Mouse (Mus musculus) MEL (cell line): Measurements from ENCODE around the gene 1700029J07Rik. TPM values are rescaled to one million over a fixed set of nuclear protein-coding genes. Genes with fewer than 3 reads are reported as not detected.

Source experiments
- DNase-seq: peaks from one replicate; pipeline ENCODE4 v3.0.0; 2011; ENCODE audit warnings: low read depth, low spot score
- H3K27ac ChIP-seq: 2 replicates; pipeline ENCODE4 v1.5.1; 2012; ENCODE audit warnings: low read depth, mild to moderate bottlenecking, control low read depth, low read length, moderate library complexity; ENCODE audit not compliant: control insufficient read depth
- H3K27me3 ChIP-seq, 2 experiments: fragments of 150-350 bp in 1 of 2; sonication (generic) in 1 of 2; 2 replicates each; pipeline ENCODE4 v1.6.1; 2012; ENCODE audit warnings: low read length in 2 of 2, mild to moderate bottlenecking in 2 of 2, improper control_type of control experiment in 1 of 2, moderate library complexity in 1 of 2; ENCODE audit not compliant: insufficient read depth in 2 of 2, control insufficient read depth in 1 of 2
- H3K36me3 ChIP-seq, 2 experiments: 2 replicates each; pipeline ENCODE4 v1.6.1; 2012 to 2014; ENCODE audit warnings: low read length in 2 of 2, improper control_type of control experiment in 1 of 2, inconsistent platforms in 1 of 2, mild to moderate bottlenecking in 1 of 2; ENCODE audit not compliant: insufficient read depth in 2 of 2, control insufficient read depth in 1 of 2
- H3K4me1 ChIP-seq, 2 experiments: fragments of 150-350 bp in 1 of 2; sonication (generic) in 1 of 2; 2 replicates each; pipeline ENCODE4 v1.6.1; 2012; ENCODE audit warnings: low read length in 2 of 2, improper control_type of control experiment in 1 of 2, mild to moderate bottlenecking in 1 of 2; ENCODE audit not compliant: insufficient read depth in 2 of 2, control insufficient read depth in 1 of 2
- H3K4me3 ChIP-seq, 2 experiments: fragments of 150-350 bp in 1 of 2; sonication (generic) in 1 of 2; 2 replicates each; pipeline ENCODE4 v1.5.1; 2012; ENCODE audit warnings: low read depth in 2 of 2, low read length in 2 of 2, mild to moderate bottlenecking in 2 of 2, moderate library complexity in 2 of 2, control low read depth in 1 of 2, improper control_type of control experiment in 1 of 2; ENCODE audit not compliant: control insufficient read depth in 1 of 2, insufficient read depth in 1 of 2
- H3K79me2 ChIP-seq: 2 replicates; pipeline ENCODE4 v1.6.1; 2012; ENCODE audit warnings: mild to moderate bottlenecking, low read length, moderate library complexity; ENCODE audit not compliant: control insufficient read depth, poor library complexity, insufficient read depth
- H3K9ac ChIP-seq: 2 replicates; pipeline ENCODE4 v1.6.1; 2012; ENCODE audit warnings: low read depth, mild to moderate bottlenecking, control low read depth, low read length, moderate library complexity; ENCODE audit not compliant: control insufficient read depth, poor library complexity, severe bottlenecking
- H3K9me3 ChIP-seq: fragments of 150-350 bp; sonication (generic); replicated peaks from 2 replicates; pipeline ENCODE4 v1.6.1; 2012; ENCODE audit warnings: mild to moderate bottlenecking, low read length, improper control_type of control experiment, moderate library complexity; ENCODE audit not compliant: insufficient read depth
- BHLHE40 ChIP-seq: IDR thresholded peaks from 2 replicates; pipeline ENCODE4 v1.6.1; 2012; ENCODE audit warnings: low read depth, mild to moderate bottlenecking, inconsistent platforms, low read length, improper control_type of control experiment, borderline replicate concordance
- CHD1 ChIP-seq: IDR thresholded peaks from 2 replicates; pipeline ENCODE4 v1.6.1; 2012; ENCODE audit warnings: low read depth, mild to moderate bottlenecking, inconsistent platforms, low read length, improper control_type of control experiment
- CTCF ChIP-seq, 3 experiments: IDR thresholded peaks in 2 of 3; conservative IDR thresholded peaks in 1 of 3; 2 replicates each; pipeline ENCODE4 v1.5.1; 2011 to 2012; ENCODE audit warnings: low read length in 3 of 3, low read depth in 2 of 3, mild to moderate bottlenecking in 2 of 3, improper control_type of control experiment in 1 of 3, inconsistent platforms in 1 of 3, mixed read lengths in 1 of 3, moderate library complexity in 1 of 3; ENCODE audit not compliant: control insufficient read depth in 1 of 3, insufficient read depth in 1 of 3, poor library complexity in 1 of 3, severe bottlenecking in 1 of 3
- EP300 ChIP-seq, 2 experiments: IDR thresholded peaks; 2 replicates each; pipeline ENCODE4 v1.6.1; 2011; ENCODE audit warnings: improper control_type of control experiment in 2 of 2, low read length in 2 of 2, low read depth in 1 of 2, mild to moderate bottlenecking in 1 of 2
- GABPA ChIP-seq: IDR thresholded peaks from 2 replicates; pipeline ENCODE4 v1.6.1; 2012; ENCODE audit warnings: low read depth, mild to moderate bottlenecking, inconsistent platforms, low read length, improper control_type of control experiment, moderate library complexity
- GATA1 ChIP-seq: IDR thresholded peaks from 2 replicates; pipeline ENCODE4 v1.6.1; 2011; ENCODE audit warnings: low read depth, low read length, improper control_type of control experiment
- HCFC1 ChIP-seq: IDR thresholded peaks from 2 replicates; pipeline ENCODE4 v1.6.1; 2012; ENCODE audit warnings: low read depth, mild to moderate bottlenecking, inconsistent platforms, low read length, improper control_type of control experiment, moderate library complexity
- JUND ChIP-seq: IDR thresholded peaks from 2 replicates; pipeline ENCODE4 v1.6.1; 2011; ENCODE audit warnings: low read depth, mild to moderate bottlenecking, improper control_type of control experiment, low read length
- MXI1 ChIP-seq: IDR thresholded peaks from 2 replicates; pipeline ENCODE4 v1.6.1; 2011; ENCODE audit warnings: mild to moderate bottlenecking, low read depth, low read length, improper control_type of control experiment
- MYB ChIP-seq: IDR thresholded peaks from 2 replicates; pipeline ENCODE4 v1.6.1; 2011; ENCODE audit warnings: mild to moderate bottlenecking, low read depth, low read length, improper control_type of control experiment
- MYC ChIP-seq: IDR thresholded peaks from 2 replicates; pipeline ENCODE4 v1.6.1; 2011; ENCODE audit warnings: low read depth, mild to moderate bottlenecking, low read length, improper control_type of control experiment, moderate library complexity
- NELFE ChIP-seq: IDR thresholded peaks from 2 replicates; pipeline ENCODE4 v1.6.1; 2011; ENCODE audit warnings: low read depth, low read length, improper control_type of control experiment
- NRF1 ChIP-seq: IDR thresholded peaks from 2 replicates; pipeline ENCODE4 v1.6.1; 2014; ENCODE audit warnings: low read depth, mild to moderate bottlenecking, inconsistent platforms, low read length, improper control_type of control experiment, moderate library complexity; ENCODE audit not compliant: poor library complexity, insufficient read depth, severe bottlenecking
- POLR2AphosphoS2 ChIP-seq: IDR thresholded peaks from 2 replicates; pipeline ENCODE4 v1.6.1; 2011; ENCODE audit warnings: low read length, improper control_type of control experiment
- TCF12 ChIP-seq: IDR thresholded peaks from 2 replicates; pipeline ENCODE4 v1.6.1; 2014; ENCODE audit warnings: low read depth, mild to moderate bottlenecking, inconsistent platforms, low read length, improper control_type of control experiment, moderate library complexity
- USF1 ChIP-seq: IDR thresholded peaks from 2 replicates; pipeline ENCODE4 v1.6.1; 2014; ENCODE audit warnings: low read depth, mild to moderate bottlenecking, inconsistent platforms, low read length, improper control_type of control experiment, moderate library complexity
- USF2 ChIP-seq, 2 experiments: IDR thresholded peaks; 2 replicates each; pipeline ENCODE4 v1.6.1; 2011 to 2012; ENCODE audit warnings: improper control_type of control experiment in 2 of 2, low read length in 2 of 2, borderline replicate concordance in 1 of 2, inconsistent platforms in 1 of 2, low read depth in 1 of 2, mild to moderate bottlenecking in 1 of 2; ENCODE audit not compliant: insufficient read depth in 1 of 2
- ZKSCAN1 ChIP-seq: IDR thresholded peaks from 2 replicates; pipeline ENCODE4 v1.6.1; 2012; ENCODE audit warnings: low read depth, mild to moderate bottlenecking, inconsistent platforms, low read length, improper control_type of control experiment, moderate library complexity
- ZNF384 ChIP-seq: IDR thresholded peaks from 2 replicates; pipeline ENCODE4 v1.6.1; 2012; ENCODE audit warnings: low read depth, mild to moderate bottlenecking, inconsistent platforms, low read length, improper control_type of control experiment
- polyA plus RNA-seq, 2 experiments: library from polyadenylated mRNA; stranded (reverse) in 1 of 2; unstranded in 1 of 2; fragments of >175 nt in 1 of 2; fragments of >200 nt in 1 of 2; gene quantifications; 2 replicates each; pipeline versions ENCODE4 v1.2.1 to v1.2.4; 2012; ENCODE audit warnings: low replicate concordance in 2 of 2, low read depth in 1 of 2; ENCODE audit not compliant: insufficient read length in 2 of 2, insufficient read depth in 1 of 2, missing spikeins in 1 of 2
- total RNA-seq: library from RNA; depleted of rRNA; stranded (reverse); fragments of 300-350 nt; gene quantifications from 2 replicates; pipeline ENCODE4 v1.2.3, GENCODE M21; 2012

The 1700029J07Rik gene
- total and polyA plus RNA-seq, 3 experiments: 0.81 to 1.5 TPM; not detected in 1

GRCm38 (mm10) chr8:45999784-46000705 lies 25.0 kb upstream of the 1700029J07Rik start (continued):
- no peak for TF ChIP-seq ZNF384
- TF ChIP-seq CHD1: no peak
- TF ChIP-seq TCF12: peak; percentile 62; the same call in 1 of the 2 replicates
- TF ChIP-seq JUND: no peak
- no peak for TF ChIP-seq MYB
- peak; percentile 76 for TF ChIP-seq NELFE
- no peak for TF ChIP-seq GATA1

DNA sequence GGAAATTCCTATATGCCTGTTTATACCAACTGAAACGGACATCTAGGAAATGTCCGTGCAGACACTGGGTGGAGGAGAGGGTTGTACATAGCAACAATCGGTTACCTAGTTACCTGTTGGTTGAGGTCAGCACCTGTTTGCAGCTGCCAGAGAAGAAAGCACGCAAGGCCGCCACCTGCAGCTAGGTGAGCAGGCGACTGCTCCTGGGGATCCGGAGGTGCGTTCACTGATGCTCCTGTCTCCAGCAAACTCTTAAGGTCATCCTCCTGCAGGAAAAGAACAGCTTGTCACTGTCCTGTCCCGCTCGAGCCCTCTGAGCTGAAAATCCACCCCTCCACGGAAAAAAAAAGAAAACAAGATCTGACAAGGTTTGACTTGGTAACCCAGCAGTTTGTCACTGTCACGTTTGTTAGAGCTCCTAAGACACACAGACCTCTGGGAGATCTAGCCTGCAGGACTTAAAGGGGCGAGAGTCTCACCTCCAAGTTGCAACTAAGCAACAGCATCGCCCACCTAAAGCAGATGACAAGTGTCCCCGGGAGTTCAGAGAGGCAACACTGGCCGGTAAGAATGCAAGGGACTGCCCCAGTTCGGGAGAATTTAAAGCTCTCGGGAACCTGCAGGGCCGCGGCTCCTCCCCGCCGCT lies 24.2 kb upstream of the 1700029J07Rik start, which contains the start of gene Lrp2bp:
Gene Lrp2bp, plus strand, starts transcription at position 166 of the 646 bp plus-strand sequence.
- H3K79me2 ChIP-seq: peaks cover 8% of the 10 kb centered on the region
- TF ChIP-seq ZNF384 (peak; percentile 47), CTCF (IDR thresholded peaks at IDR 0.05 in 2 of 3, conservative IDR thresholded peaks at IDR 0.05 in 1 of 3; ENCODE audit: control insufficient read depth in 1 of 3, insufficient read depth in 1 of 3, low read depth in 2 of 3, low read length in 3 of 3, poor library complexity in 1 of 3, severe bottlenecking in 1 of 3) (no peak), MYC (no peak), BHLHE40 (peak; percentile 15; the same call in 1 of the 2 replicates)
- peaks cover 21 to 23% of the 10 kb centered on the region in 2 experiments for H3K36me3 ChIP-seq
- peaks cover 11 to 19% of the 10 kb centered on the region in 2 experiments; a peak in 3 of 4 replicates for H3K4me1 ChIP-seq
- no peak for DNase-seq
- H3K9ac ChIP-seq: peak within 1 kb of the TSS; percentile 75
- H3K4me3 ChIP-seq: peak within 1 kb of the TSS; percentile 71 to 86
- H3K9me3 ChIP-seq: no peaks in the 10 kb centered on the region
- H3K27me3 ChIP-seq: no peaks in the 10 kb centered on the region
- H3K27ac ChIP-seq: peak within 1 kb of the TSS; percentile 74

DNA sequence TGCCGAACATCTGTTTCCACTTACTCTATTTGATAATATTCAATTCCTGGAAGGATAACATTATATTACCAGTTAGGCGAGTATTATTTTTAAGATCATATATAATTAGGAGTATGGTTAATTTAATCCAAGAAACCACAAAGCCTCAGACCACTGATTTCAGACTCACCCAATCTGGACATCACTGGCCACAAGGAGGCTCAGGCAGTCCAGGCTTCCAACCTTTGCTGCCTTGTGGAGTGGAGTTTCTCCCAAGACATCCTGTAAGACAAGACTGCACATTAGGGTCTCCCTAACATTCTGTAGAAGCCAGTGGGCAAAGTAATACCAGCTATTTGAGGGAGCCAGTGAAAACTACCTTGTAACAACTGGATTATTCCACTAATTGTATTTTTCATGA lies 23.2 kb upstream of the 1700029J07Rik start:
- H3K4me1 ChIP-seq: peaks cover 11 to 19% of the 10 kb centered on the region in 2 experiments; a peak in 3 of 4 replicates
- H3K9me3 ChIP-seq: no peaks in the 10 kb centered on the region
- no peak for TF ChIP-seq EP300 (IDR thresholded peaks at IDR 0.05; ENCODE audit: low read depth in 1 of 2, low read length in 2 of 2)
- no peak for TF ChIP-seq NRF1
- TF ChIP-seq HCFC1: no peak
- TF ChIP-seq GABPA: no peak
- TF ChIP-seq ZKSCAN1: no peak
- TF ChIP-seq ZNF384: no peak
- TF ChIP-seq CTCF (IDR thresholded peaks at IDR 0.05 in 2 of 3, conservative IDR thresholded peaks at IDR 0.05 in 1 of 3; ENCODE audit: control insufficient read depth in 1 of 3, insufficient read depth in 1 of 3, low read depth in 2 of 3, low read length in 3 of 3, poor library complexity in 1 of 3, severe bottlenecking in 1 of 3): no peak
- TF ChIP-seq POLR2AphosphoS2: no peak
- no peak for TF ChIP-seq MXI1
- TF ChIP-seq USF2 (IDR thresholded peaks at IDR 0.05; ENCODE audit: borderline replicate concordance in 1 of 2, insufficient read depth in 1 of 2, low read depth in 1 of 2, low read length in 2 of 2): no peak
- no peak for TF ChIP-seq USF1
- TF ChIP-seq MYC: no peak
- no peak for DNase-seq
- peak overlapping the region; percentile 45 to 71; a peak in 3 of 4 replicates for H3K4me3 ChIP-seq
- no peaks in the 10 kb centered on the region for H3K27me3 ChIP-seq
- H3K9ac ChIP-seq: peak overlapping the region; percentile 37; the same call in 1 of the 2 replicates
- H3K27ac ChIP-seq: no peak overlapping the region
- peaks cover 8% of the 10 kb centered on the region for H3K79me2 ChIP-seq
- peaks cover 23 to 26% of the 10 kb centered on the region in 2 experiments for H3K36me3 ChIP-seq
